Mouse (Mus musculus) B cell, adult 2 months (primary cell): Measurements from ENCODE around the gene Slc7a5.
A peak's percentile ranks its signal among the peaks of the same experiment; 100 is the strongest.

Source experiments
- DNase-seq, 2 experiments: peaks; one replicate each; pipeline ENCODE4 v3.0.0; 2022

Slc7a5 gene

GRCm38 (mm10) chr8:121906542-121907512 lies 667 bp downstream of the Slc7a5 start:
- peak; percentile 55 to 57 for DNase-seq

- DNase-seq = no peak
These were observed 1.6 kb downstream of the Slc7a5 start for GRCm38 (mm10) chr8:121905864-121906263.

GRCm38 (mm10) chr8:121905420-121905819 lies 2.1 kb downstream of the Slc7a5 start:
- no peak for DNase-seq

- DNase-seq = no peak
These were observed 2.5 kb downstream of the Slc7a5 start for GRCm38 (mm10) chr8:121904999-121905398.

- DNase-seq = no peak
These were observed 3.5 kb downstream of the Slc7a5 start for GRCm38 (mm10) chr8:121903977-121904376.

- DNase-seq = no peak
These were observed 5.8 kb downstream of the Slc7a5 start for GRCm38 (mm10) chr8:121901498-121902236.

GRCm38 (mm10) chr8:121899180-121900044 lies 8.1 kb downstream of the Slc7a5 start:
- DNase-seq = no peak

GRCm38 (mm10) chr8:121898401-121898931 lies 9.0 kb downstream of the Slc7a5 start:
- no peak for DNase-seq

- no peak for DNase-seq
These were observed 9.6 kb downstream of the Slc7a5 start for GRCm38 (mm10) chr8:121897871-121898381.

GRCm38 (mm10) chr8:121897205-121897604 lies 10.3 kb downstream of the Slc7a5 start:
- no peak for DNase-seq

- DNase-seq = no peak
These were observed 10.9 kb downstream of the Slc7a5 start for GRCm38 (mm10) chr8:121896476-121897145.

GRCm38 (mm10) chr8:121895910-121896309 lies 11.6 kb downstream of the Slc7a5 start:
- no peak for DNase-seq

- DNase-seq = no peak
These were observed 14.6 kb downstream of the Slc7a5 start for GRCm38 (mm10) chr8:121892875-121893274.

- DNase-seq = no peak
These were observed 17.4 kb downstream of the Slc7a5 start for GRCm38 (mm10) chr8:121889810-121890785.

GRCm38 (mm10) chr8:121889317-121889716 lies 18.2 kb downstream of the Slc7a5 start:
- no peak for DNase-seq

- no peak for DNase-seq
These were observed 19.9 kb downstream of the Slc7a5 start for GRCm38 (mm10) chr8:121887547-121887946.

GRCm38 (mm10) chr8:121885433-121885832 lies 22.1 kb downstream of the Slc7a5 start:
- DNase-seq = no peak

- no peak for DNase-seq
These were observed 22.5 kb downstream of the Slc7a5 start for GRCm38 (mm10) chr8:121885001-121885400.

GRCm38 (mm10) chr8:121884181-121884580 lies 23.3 kb downstream of the Slc7a5 start:
- DNase-seq = no peak

GRCm38 (mm10) chr8:121881921-121882320 lies 25.6 kb downstream of the Slc7a5 start:
- no peak for DNase-seq
